Mouse (Mus musculus) G1E (cell line): Measurements from ENCODE around the gene Btnl2.

Experiments used
- CTCF ChIP-seq: IDR thresholded peaks from 2 replicates; pipeline ENCODE4 v1.5.1; 2012; ENCODE audit warnings: low read depth, low read length, inconsistent platforms, mixed read lengths
- GATA1 ChIP-seq: IDR thresholded peaks from 2 replicates; pipeline ENCODE4 v1.6.1; 2012; ENCODE audit warnings: borderline replicate concordance, low read length, inconsistent platforms, mixed read lengths
- POLR2AphosphoS5 ChIP-seq: IDR thresholded peaks from 2 replicates; pipeline ENCODE4 v1.6.1; 2012; ENCODE audit warnings: low read depth, low read length, inconsistent platforms; ENCODE audit not compliant: insufficient replicate concordance

DNA sequence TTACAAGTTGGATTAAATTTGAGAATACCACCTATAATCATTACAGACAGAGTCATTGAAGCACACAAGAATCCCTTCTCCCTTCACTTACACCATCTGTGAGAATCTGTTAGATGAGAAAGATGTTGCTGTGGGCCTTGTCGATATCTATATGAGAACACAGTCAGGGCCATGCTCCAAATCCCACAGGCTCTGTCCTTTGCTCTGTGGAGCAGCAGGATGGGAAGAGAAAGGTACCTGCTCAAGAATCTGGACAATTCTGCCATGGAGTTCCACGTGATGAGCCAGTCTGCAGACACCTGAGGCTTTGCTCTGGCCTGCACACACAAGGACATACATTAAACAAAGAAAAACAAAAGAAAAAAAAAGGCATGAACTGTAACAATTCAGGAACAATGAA lies 37.9 kb upstream of the Btnl2 start:
- no peak for TF ChIP-seq CTCF
- TF ChIP-seq GATA1 = no peak
- no peak for TF ChIP-seq POLR2AphosphoS5
